Mouse (Mus musculus) thymus, adult 2 months (tissue): Measurements from ENCODE around the gene Lsmem1. TPM values are rescaled to one million over a fixed set of nuclear protein-coding genes. Genes with fewer than 3 reads are reported as not detected.

Experiments used
- DNase-seq: peaks from one replicate; pipeline ENCODE4 v3.0.0; 2021
- H3K27ac ChIP-seq: fragments of 200-500 bp; 2 replicates; pipeline ENCODE4 v1.5.1; 2012; ENCODE audit warnings: low read length, control low read depth; ENCODE audit not compliant: control insufficient read depth, insufficient read depth
- H3K27me3 ChIP-seq: fragments of 200-500 bp; 2 replicates; pipeline ENCODE4 v1.6.1; 2012; ENCODE audit warnings: mild to moderate bottlenecking, low read length, moderate library complexity, mixed read lengths; ENCODE audit not compliant: control insufficient read depth, insufficient read depth
- H3K36me3 ChIP-seq: fragments of 200-500 bp; 2 replicates; pipeline ENCODE4 v1.6.1; 2012; ENCODE audit warnings: mild to moderate bottlenecking, low read length, moderate library complexity; ENCODE audit not compliant: control insufficient read depth, insufficient read depth
- H3K4me1 ChIP-seq: fragments of 200-500 bp; replicated peaks from 2 replicates; pipeline ENCODE4 v1.6.1; 2012; ENCODE audit warnings: low read length; ENCODE audit not compliant: control insufficient read depth, insufficient read depth
- H3K4me3 ChIP-seq: fragments of 200-500 bp; 2 replicates; pipeline ENCODE4 v1.5.1; 2012; ENCODE audit warnings: mild to moderate bottlenecking, low read length, control low read depth, moderate library complexity; ENCODE audit not compliant: control insufficient read depth, insufficient read depth
- CTCF ChIP-seq: fragments of 200-500 bp; IDR thresholded peaks from 2 replicates; pipeline ENCODE4 v1.5.1; 2012; ENCODE audit warnings: mild to moderate bottlenecking, control low read depth, low read length, moderate library complexity, borderline replicate concordance; ENCODE audit not compliant: control insufficient read depth, poor library complexity, insufficient read depth; ENCODE audit errors: extremely low read depth
- POLR2A ChIP-seq: fragments of 200-500 bp; IDR thresholded peaks from 2 replicates; pipeline ENCODE4 v1.6.1; 2012; ENCODE audit warnings: mild to moderate bottlenecking, low read length, control low read depth, moderate library complexity; ENCODE audit not compliant: control insufficient read depth, poor library complexity, insufficient read depth; ENCODE audit errors: extremely low read depth
- WGBS: fragments of 180-500 bp; shearing (Covaris S2); methylation state at CpG from one replicate; pipeline ENCODE4 v1.1.7; 2018; 5-methylcytosine and 5-hydroxymethylcytosine counted together
- polyA plus RNA-seq: library from polyadenylated mRNA; depleted of rRNA; stranded (reverse); fragments of >200 nt; gene quantifications from 2 replicates; pipeline ENCODE4 v1.2.3, GENCODE M21; 2012

Lsmem1 gene
- polyA plus RNA-seq, 1 experiment = 2.0 TPM

DNA sequence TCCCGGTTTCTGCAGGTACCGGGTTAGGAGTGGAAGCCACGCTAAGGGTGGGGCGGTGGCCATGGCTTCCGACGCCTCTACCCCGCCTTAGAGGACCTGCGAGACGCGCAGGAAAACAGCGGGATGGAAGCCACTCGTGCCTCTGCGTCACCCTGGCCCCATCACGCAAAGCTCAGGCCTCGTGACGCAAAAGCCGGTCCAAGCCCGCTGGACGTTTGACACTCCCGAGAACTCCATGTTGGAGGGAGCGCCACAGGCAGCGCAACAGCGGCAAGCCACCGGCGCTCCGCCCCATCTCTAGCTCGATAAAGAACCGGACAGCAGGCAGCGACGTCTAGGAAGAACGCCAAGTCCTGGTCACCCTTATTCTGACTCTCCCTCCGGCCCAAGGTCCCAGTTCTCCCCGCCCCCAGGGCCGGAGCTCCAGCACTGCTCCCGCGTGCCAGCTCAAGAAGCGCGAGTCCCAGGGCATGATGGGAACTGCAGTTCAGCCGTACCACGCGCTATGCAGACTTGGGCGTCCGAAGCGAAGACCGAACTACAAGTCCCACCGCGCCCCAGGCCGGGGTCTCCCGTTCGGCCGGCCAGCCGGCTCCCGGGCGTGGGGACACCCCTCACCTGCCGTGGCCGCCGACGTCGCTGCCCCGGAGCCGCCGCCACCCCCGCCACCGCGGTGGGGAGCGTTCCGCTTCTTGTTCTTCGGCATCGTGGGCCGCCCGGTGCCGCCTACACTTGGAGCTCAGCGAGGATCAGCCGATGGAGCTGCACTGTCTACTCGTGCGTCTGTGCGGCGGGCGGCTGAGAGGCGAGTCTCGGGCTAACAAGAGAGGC is 23.2 kb upstream of the Lsmem1 start:
- WGBS = under 1% methylated on average over 81 of the region's 81 CpGs
- TF ChIP-seq CTCF (0 out of 2 replicates have a peak, but pooled peaks have one; percentile 12), POLR2A (no peak)
- no peaks in the 10 kb centered on the region for H3K36me3 ChIP-seq
- no peaks in the 10 kb centered on the region for H3K27me3 ChIP-seq
- H3K4me1 ChIP-seq = peaks cover 4% of the 10 kb centered on the region; the same call in 1 of the 2 replicates
- peak overlapping the region; percentile 65 for H3K4me3 ChIP-seq
- peak overlapping the region; percentile 24 for H3K27ac ChIP-seq
- peak; percentile 91 for DNase-seq

DNA sequence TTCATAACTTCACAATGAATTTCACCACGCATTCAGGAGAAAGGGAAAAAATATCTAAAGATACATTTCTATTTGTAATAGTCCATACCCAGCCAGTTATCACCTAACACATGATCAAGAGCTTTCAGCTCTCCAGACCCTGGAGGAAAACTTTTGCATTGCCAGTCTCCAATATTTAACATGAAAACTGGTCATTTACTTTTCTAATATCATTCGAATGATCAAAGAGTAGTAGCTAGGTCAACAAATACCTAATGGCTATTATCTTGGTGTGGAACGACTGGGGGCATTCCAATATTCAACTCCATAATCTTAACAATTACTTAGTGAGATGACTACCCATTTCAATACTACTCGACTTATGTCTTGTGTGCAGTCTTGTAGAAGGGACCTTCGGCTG is 22.3 kb upstream of the Lsmem1 start:
- H3K27ac ChIP-seq = no peak overlapping the region
- H3K4me1 ChIP-seq = peaks cover 4% of the 10 kb centered on the region; the same call in 1 of the 2 replicates
- H3K4me3 ChIP-seq = no peak overlapping the region
- no peak for DNase-seq
- H3K27me3 ChIP-seq = no peaks in the 10 kb centered on the region
- TF ChIP-seq POLR2A = no peak
- TF ChIP-seq CTCF = no peak
- H3K36me3 ChIP-seq = peaks cover 6% of the 10 kb centered on the region; the same call in 1 of the 2 replicates
- WGBS = 3% methylated on average over 5 of the region's 5 CpGs

DNA sequence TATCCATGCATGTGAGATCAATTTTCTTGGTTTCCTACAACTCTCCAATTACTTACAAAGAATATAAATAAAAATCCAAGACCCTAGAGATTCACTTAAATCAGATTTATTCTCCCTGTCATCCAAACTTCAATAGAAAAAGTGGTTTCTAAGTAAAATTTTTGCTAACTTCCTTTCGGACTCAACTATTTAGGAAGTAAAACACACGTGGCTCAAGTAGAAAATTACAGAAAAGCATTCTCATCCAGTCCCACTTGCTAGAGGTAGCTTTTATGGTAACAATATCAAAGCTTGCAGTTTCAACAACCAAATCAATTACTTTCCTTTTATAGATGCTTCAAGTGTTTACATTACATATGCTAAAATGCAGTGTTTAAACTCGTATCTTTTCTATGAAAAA is 21.6 kb upstream of the Lsmem1 start:
- no peak overlapping the region for H3K27ac ChIP-seq
- peaks cover 13% of the 10 kb centered on the region; the same call in 1 of the 2 replicates for H3K36me3 ChIP-seq
- no peak overlapping the region for H3K4me3 ChIP-seq
- WGBS = 5% methylated on average over 3 of the region's 3 CpGs
- DNase-seq = no peak
- H3K27me3 ChIP-seq = no peaks in the 10 kb centered on the region
- H3K4me1 ChIP-seq = peaks cover 4% of the 10 kb centered on the region; the same call in 1 of the 2 replicates
- TF ChIP-seq POLR2A (no peak), CTCF (no peak)

DNA sequence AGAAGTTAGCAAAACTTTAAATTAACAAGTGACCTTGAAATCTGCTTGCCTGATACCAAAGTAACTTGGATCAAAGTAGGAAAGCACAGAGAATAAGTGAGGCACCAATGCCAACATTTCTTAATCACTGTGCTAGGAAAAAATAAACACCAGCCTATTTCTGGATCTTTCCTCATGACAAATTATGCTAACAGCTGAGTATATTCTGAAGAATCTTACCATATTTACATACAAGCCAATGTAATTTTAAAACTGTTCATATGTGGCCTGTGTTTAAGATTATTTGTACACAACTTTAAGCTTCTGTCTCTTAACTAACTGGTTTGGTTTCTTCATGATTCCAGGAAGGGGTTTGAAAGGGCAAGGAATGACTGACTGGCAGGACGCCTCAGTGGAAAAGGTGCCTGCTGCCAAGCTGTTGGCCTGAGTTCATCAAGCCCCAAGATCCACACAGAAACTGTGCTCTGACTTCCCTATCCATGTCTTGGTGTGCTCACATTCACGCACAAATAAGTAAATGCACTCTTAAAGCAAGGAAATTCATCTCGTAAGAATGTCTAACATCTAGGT is 20.8 kb upstream of the Lsmem1 start:
- DNase-seq = no peak
- H3K36me3 ChIP-seq = peaks cover 21% of the 10 kb centered on the region
- no peaks in the 10 kb centered on the region for H3K27me3 ChIP-seq
- no peak for TF ChIP-seq CTCF
- no peak for TF ChIP-seq POLR2A
- 79% methylated on average over 3 of the region's 3 CpGs for WGBS
- H3K27ac ChIP-seq = no peak overlapping the region
- peaks cover 4% of the 10 kb centered on the region; the same call in 1 of the 2 replicates for H3K4me1 ChIP-seq
- H3K4me3 ChIP-seq = no peak overlapping the region

DNA sequence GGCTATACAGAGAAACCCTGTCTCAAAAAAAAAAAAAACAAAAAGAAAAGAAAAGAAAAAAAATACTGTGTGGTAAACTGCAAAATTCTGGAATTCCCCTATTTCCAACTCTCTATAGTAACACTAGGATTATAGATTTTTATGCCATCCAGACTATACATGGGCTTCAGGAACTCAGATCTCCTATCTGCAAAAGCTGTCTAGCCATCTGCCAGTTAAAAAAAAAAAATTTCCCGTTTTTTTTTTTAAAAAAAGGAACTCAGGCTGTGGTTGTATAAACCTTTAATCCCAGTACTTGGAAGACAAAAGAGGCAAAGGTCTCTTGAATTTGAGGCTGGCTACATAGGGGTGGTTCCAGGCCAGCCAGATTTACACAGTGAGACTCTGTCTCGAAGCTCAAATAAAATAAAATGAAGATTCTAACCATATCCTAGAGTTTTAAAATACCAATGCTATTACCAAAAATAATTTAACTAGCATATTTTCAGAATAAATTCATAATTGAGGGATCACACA is 19.2 kb upstream of the Lsmem1 start:
- no peak overlapping the region for H3K27ac ChIP-seq
- WGBS = 51% methylated on average over 2 of the region's 2 CpGs
- peaks cover 2% of the 10 kb centered on the region; the same call in 1 of the 2 replicates for H3K4me1 ChIP-seq
- H3K4me3 ChIP-seq = no peak overlapping the region
- no peak for DNase-seq
- no peaks in the 10 kb centered on the region for H3K27me3 ChIP-seq
- H3K36me3 ChIP-seq = peaks cover 36% of the 10 kb centered on the region
- no peak for TF ChIP-seq POLR2A
- no peak for TF ChIP-seq CTCF

DNA sequence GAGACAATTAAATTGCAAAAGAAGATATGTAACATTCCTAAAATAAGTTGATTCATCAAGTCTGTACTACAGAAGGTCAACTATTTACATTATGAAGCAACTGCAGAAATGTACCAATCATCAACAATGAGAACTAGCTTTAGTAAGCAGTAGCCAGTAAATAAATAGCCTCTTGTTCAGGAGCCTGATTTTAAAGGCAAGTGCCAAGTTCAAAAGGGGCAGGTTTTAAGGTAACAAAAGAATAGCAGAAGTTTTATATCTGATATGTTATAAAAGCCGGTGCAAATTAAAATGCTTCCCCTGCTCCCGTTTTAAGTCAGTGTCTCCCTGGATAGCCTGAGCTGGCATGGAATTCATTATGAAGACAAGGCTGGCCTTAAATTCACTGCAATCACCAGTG is 18.5 kb upstream of the Lsmem1 start:
- H3K36me3 ChIP-seq = peaks cover 43% of the 10 kb centered on the region
- no peak for TF ChIP-seq POLR2A
- TF ChIP-seq CTCF = no peak
- no peak overlapping the region for H3K4me3 ChIP-seq
- 92% methylated on average over 2 of the region's 2 CpGs for WGBS
- H3K27me3 ChIP-seq = no peaks in the 10 kb centered on the region
- no peak for DNase-seq
- no peak overlapping the region for H3K27ac ChIP-seq
- peaks cover 2% of the 10 kb centered on the region; the same call in 1 of the 2 replicates for H3K4me1 ChIP-seq
